In the genomic region with DNA sequence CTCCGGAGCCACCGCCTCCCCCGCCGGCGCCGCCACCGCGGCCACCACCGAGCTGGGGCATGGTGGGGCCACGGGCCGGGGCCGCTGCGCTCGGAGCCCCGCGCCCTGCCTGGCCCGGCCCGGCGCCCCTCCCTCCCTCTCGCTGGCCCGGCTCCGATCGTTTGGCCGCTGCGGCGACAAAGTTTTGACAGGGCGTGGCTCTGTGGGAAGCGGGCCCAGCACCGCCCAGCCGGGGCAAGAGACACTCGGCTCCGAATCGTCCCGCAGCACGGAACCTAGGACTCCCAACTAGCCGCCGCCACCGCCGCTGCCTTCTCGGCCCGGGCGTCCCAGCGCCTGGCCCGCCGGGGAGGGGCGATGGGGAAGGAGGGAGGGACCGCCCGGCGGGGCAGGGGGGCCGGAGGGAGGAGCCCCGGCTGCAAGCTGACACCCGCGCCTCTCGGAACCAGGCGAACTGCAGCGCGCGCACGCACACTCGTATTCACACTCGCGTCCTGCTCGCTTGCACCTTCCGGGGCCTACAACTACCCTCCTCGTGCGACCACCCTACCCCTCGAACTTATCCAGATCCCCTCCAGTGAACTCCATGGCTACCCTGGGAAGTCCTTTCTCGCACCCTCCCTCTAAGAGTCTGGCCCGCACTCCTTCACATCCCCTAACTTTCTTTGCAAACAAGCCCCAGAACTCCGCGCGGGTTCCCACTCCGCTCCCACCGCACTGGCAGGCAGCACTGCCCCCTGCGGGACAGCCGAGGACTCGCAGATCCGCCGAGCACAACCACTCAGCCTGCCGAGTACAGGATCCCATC, we compare ENCODE assay signal across 8 mouse cellular contexts. TPM values are rescaled to one million over a fixed set of nuclear protein-coding genes. Genes with fewer than 3 reads are reported as not detected.
DNase-seq lines count a peak whose midpoint lies in the region; ATAC-seq and TF ChIP-seq lines count a peak whose summit lies in the region.

A gene (minus strand): TSS at position 363 of the 808 bp plus-strand sequence.

- peak; percentile 72 for TF ChIP-seq CTCF in cerebellum, adult 2 months (IDR thresholded peaks at IDR 0.05; ENCODE audit: borderline replicate concordance, insufficient read depth, low read depth, low read length)
- TF ChIP-seq CTCF in layer of hippocampus, adult 2 months (conservative IDR thresholded peaks at IDR 0.05): peak; percentile 99
- peak; percentile 77 for TF ChIP-seq CTCF in lung, adult 2 months (IDR thresholded peaks at IDR 0.05; ENCODE audit: insufficient read depth, low read length)

- WGBS in cerebellum, adult 2 months: under 1% methylated on average over 74 of the region's 80 CpGs
- WGBS in lung, adult 2 months: 1% methylated on average over 78 of the region's 80 CpGs

- H3K27me3 ChIP-seq in cerebellum, adult 2 months (ENCODE audit: control insufficient read depth, insufficient read depth, low read length): no peaks in the 10 kb centered on the region; the same call in 1 of the 2 replicates

- H3K4me1 ChIP-seq in cerebellum, adult 2 months (ENCODE audit: control insufficient read depth, insufficient read depth, low read length): no peaks in the 10 kb centered on the region
- H3K4me1 ChIP-seq in lung, adult 2 months (ENCODE audit: control insufficient read depth, insufficient read depth, low read length): peaks cover 2% of the 10 kb centered on the region; the same call in 1 of the 2 replicates

- TF ChIP-seq POLR2A in cerebellum, adult 2 months (IDR thresholded peaks at IDR 0.05; ENCODE audit: borderline replicate concordance, insufficient read depth, low read length): no peak
- TF ChIP-seq POLR2A in lung, adult 2 months (IDR thresholded peaks at IDR 0.05; ENCODE audit: borderline replicate concordance, extremely low read depth, low read depth, low read length): peak; percentile 64; the same call in 1 of the 2 replicates

- H3K4me3 ChIP-seq in cerebellum, adult 2 months (replicated peaks; ENCODE audit: insufficient read depth, low read depth, low read length): peak within 1 kb of the TSS; percentile 55
- H3K4me3 ChIP-seq in layer of hippocampus, adult 2 months: peak within 1 kb of the TSS; percentile 56
- H3K4me3 ChIP-seq in lung, adult 2 months (replicated peaks; ENCODE audit: extremely low read depth, low read depth, low read length): peak within 1 kb of the TSS; percentile 88

- peak; percentile 93 for DNase-seq in ES-CJ7 (ENCODE audit: low read depth, low spot score)
- DNase-seq in cerebellum, adult 2 months: peak; percentile 66 to 76
- peak; percentile 92 for DNase-seq in forelimb bud, embryonic 11.5 days (ENCODE audit: low read depth, low spot score)
- DNase-seq in heart, postnatal 4 days: peak; percentile 98
- DNase-seq in layer of hippocampus, adult 2 months (ENCODE audit: low spot score in 2 of 2): peak; percentile 80 to 91
- DNase-seq in lung, adult 2 months: peak; percentile 91
- DNase-seq in testis, postnatal 14 days (ENCODE audit: low spot score): peak; percentile 84

- ATAC-seq in neutrophil, adult 5-6 weeks (ENCODE audit: extremely low read depth, insufficient number of reproducible peaks, low FRiP score, poor library complexity, severe bottlenecking): peak; percentile 74

- no peak within 1 kb of the TSS for H3K27ac ChIP-seq in cerebellum, adult 2 months (ENCODE audit: insufficient read depth, low read length)
- H3K27ac ChIP-seq in layer of hippocampus, adult 2 months: peak within 1 kb of the TSS; percentile 76

RNA-seq across cellular contexts. Expression of the gene that starts here (rescaled TPM):
- 5.5 and 6.2 TPM in 2 replicates for polyA plus RNA-seq in cerebellum, adult 2 months (2012; rRNA removed)
- 10 to 100 TPM; 24.2 to 26.5 TPM for total RNA-seq in heart, postnatal 4 days (2021)
- total RNA-seq in layer of hippocampus, adult 2 months (2021): 1 to 10 TPM; 3.6 to 3.8 TPM
- polyA plus RNA-seq in lung, adult 2 months (2012; rRNA removed): 27.8 and 30.1 TPM in 2 replicates
- total RNA-seq in neutrophil, adult 5-6 weeks (2017): 2.0 TPM in 1 of 2 replicates, not detected in the other
